Mouse (Mus musculus): ENCODE results near the gene Nap1l4.
"Not testable (repeated sequence)": the region's sequence is repeated elsewhere in the genome, so short reads cannot be mapped to it uniquely, and the experiment has no call there.

Gene Nap1l4

DNA sequence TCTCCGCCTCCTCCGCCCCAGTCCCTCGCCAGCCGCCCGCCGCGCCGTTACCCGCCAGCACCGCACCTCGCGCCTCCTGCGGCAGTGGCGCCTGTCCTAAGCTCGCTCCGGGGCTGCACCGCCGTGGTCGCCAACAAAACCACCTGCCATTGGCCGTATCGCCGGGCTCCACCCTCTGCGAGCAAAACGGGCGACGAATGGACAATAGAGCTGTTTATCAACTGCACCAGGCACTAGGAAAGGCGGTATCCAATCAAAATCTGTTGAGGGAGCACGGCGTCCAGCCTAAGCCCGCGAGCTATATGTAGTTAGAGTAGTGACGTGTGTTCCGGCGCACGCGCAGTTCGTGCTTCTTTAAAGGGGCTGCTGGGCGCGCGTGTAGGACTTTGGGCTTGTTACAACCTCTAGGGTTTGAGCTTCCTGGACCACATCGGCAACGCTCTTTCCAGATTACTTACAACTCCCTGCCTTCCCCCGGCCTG lies at the start of gene Nap1l4:
Nap1l4 (minus strand) TSS at position 131 of the 482 bp plus-strand sequence.
- DNase-seq (ENCODE audit: low read depth) = peak; percentile 98

DNA sequence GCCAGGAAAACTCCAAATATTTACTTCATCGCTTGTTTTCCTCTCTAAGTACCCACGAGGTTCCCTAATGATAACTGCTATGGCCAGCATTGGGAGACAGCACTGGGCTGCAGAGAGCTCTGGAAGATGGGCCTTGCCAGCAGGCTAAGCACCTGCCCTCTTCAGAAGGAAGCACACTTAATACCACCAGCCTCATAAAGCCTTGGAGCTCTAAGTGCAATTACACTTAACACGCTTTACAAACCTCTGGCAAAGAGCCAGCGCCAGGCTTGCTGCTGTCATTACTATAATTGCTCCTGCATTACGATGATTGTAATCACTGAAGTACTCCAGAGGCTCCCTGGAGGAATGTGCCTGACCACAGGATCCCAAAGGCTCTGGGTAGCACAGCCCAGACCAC lies 46.0 kb upstream of the Nap1l4 start:
- no peak for DNase-seq (ENCODE audit: low read depth)

DNA sequence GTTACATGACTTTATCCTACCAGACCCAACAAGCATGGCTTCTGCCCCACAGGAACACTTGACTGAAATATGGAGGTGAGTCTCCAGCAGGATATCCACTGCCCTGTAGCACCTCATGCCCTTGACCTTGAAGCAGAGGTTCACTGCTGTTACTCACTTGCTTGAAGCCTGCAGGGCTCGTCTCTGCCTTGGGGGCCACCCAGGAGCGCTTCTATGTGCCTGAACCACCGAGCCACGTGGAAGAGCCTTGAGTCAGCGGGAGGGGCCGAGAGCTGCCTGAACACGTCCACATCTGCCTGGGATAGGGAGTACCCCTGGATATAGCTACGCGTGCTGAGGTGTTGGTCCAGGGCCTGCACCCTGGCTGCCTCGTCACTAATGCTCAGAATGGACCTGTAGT lies 43.3 kb upstream of the Nap1l4 start:
- no peak for DNase-seq (ENCODE audit: low read depth)

DNA sequence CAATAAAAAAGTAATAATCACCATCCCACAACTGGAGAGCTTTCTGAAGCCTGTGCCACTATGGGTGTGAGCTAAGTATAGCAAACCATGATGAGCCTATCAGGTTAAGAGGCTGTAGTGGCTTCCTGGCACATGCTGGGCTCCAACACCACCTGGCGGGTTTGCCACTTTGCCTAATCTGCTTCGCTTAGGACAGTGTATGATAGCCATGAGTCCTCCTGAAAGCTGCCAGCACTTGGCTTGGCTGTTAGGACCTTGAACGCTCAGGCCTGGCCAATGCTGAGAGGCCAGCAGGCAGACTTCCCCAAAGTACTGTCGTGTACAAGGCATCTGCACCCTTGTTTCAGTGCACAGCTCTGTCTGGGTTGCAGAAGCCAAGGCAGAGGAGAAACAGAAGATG lies 39.1 kb upstream of the Nap1l4 start:
- no peak for DNase-seq (ENCODE audit: low read depth)

DNA sequence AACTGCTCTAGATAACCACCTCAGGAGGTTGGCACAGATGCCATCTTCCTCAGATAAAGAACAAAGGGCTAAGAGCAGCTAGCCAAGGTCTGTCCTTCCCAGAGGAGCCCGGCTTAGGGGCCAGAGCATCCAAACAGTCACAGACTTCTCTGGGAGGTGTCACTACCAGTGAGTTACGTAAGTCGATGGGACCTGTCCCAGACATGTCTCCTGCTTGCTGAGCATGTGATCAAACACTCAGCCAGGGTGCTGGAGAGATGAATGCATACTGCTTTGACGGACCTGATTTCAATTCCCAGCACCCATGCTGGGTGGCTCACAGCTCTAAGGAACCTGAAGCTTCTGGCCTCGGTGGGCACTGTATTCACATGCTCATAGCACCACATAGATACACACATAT lies 38.7 kb upstream of the Nap1l4 start:
- no peak for DNase-seq (ENCODE audit: low read depth)

DNA sequence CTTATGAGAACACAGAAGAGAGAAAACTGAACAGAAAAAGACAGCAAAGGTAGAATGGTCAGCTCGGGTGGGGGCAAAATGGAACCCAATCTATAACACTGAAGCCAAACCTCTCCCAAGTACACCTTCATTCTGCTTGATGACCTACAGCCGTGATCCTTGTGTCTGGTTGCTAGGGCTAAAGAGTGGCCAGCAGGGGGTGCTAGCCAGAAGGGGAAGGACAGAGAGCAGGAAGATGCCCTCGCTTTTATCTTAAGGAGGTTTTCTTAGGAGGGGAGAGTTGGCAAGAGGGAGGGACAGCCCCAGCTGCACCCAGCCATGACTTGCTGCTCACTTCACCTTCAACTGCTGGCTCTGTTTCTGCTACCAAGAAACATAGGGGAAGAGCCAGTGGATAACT lies 35.0 kb upstream of the Nap1l4 start:
- DNase-seq (ENCODE audit: low read depth) = peak; percentile 71

DNA sequence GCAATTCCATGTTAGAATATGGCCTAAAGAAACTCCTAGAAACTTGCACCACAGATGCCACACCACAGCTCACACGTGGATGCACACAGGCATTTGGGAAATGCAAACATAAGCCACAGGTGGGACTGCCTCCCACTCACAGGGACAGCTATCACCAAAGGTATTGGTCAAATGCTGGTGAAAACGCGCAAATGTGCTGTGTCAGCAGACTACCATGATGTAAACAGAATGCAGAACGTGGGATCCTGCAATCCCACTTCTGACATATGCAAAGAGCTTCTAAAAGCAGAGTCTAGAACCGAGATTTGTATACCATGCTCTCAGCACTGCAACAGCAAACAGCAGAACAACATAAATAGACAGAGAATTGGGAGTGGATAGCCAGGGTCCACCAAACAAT lies 34.1 kb upstream of the Nap1l4 start:
- DNase-seq (ENCODE audit: low read depth) = no peak

DNA sequence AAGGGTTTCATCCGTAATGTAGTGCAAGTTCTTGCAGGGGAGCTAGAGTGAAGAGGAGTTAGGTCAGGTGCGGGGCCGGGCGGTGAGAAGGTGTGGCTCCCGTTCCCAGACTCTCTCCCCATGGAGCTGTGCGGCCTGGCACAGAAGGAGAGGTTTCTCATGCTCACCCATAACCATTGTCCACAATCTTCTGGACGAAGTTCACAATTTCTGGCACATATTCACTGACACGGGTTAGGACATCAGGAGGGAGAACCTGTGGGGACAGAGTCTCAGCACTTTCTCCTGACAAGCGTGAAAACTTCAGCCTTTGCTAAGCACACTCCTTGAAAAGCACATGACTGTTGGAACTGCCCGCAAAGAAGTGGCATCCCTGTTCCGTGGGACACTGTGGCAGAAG lies 26.8 kb upstream of the Nap1l4 start:
- no peak for DNase-seq (ENCODE audit: low read depth)

DNA sequence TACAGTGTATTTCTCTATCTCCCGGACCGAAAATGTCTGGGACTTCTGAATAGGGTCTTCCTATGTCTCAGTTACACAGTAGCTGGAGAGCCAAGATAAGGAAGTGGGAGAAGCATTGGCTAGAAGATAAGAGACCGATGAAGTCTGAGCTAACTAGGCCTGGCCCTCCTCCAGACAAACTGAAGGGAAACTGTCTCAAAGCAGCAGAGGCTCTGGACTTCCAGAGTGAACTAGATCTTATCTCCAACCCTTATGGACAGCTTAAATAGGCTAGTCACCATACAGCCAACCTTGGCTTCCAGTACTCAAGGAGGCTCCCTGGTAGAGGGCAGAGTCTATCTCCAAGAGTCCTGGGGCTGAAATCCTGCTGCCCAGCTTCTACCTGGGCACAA lies 16.7 kb upstream of the Nap1l4 start:
- DNase-seq (ENCODE audit: low read depth) = peak; percentile 47

DNA sequence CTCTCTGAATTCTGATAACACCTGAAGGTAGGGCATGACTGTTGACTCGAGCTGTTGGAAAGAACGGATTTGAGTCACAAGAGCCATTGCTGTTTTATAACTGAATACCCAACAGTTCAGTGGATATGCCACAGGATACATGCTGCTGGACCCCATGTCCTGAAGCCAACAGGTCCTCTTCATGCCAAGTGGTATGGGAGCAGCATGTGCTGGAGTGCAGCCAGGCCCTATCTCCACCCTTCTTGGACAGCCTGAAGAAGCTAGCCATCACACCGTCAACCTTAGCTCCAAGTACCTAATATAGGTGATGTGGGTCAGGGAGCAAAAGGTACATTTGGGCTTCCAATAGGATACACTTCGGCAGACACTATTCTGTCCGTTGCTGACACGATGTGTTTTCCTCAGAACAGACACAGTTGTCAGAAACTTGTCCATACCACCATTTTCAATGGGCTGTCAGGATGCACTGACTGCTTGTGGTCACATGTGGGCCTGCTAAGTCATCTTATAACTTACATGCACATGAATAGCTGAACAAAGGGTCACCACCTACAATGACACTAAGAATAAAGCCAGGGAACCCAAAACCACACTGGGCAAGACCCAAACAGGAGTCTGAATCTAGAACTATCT lies 16.2 kb upstream of the Nap1l4 start:
- DNase-seq (ENCODE audit: low read depth) = no peak

DNA sequence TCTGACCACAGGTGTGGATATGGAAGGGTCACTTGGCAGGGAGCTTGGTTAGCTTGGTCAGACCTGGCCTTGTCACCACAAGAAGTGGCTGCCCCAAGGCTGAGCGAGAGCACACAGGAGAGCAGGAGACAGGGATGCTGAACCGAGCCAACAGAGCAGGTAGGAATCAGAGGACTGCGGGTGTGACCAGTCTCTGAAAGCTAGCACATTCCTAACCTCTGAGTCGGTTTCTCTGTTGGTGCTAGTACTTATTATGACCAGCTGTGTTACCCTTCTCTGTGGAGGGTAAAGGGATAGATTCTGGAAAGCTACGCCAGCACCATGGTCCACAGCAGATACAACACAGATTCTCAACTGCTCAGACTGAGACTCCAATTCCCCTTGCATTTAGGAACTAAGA lies 14.9 kb upstream of the Nap1l4 start:
- no peak for DNase-seq (ENCODE audit: low read depth)

DNA sequence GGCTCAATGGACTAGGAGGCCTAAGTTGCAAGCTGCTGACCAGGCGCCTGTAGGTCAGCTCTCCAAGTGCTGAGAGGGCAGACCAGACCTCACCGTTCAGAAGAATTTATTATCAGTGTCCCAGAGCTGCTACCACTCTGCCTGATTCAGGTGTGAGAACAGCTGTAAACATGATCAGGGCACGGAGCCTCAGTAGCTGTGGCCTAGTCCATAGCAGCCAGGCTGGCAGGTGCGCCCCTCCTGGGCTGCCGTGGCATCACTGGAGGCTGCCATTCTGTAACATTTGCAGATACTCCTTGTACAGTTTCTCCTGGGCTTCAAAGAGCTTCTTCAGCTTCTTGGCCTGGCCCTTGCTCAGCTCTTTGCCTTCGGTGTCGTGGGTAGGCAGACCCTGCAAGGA lies 8.7 kb upstream of the Nap1l4 start:
- DNase-seq (ENCODE audit: low read depth) = no peak

DNA sequence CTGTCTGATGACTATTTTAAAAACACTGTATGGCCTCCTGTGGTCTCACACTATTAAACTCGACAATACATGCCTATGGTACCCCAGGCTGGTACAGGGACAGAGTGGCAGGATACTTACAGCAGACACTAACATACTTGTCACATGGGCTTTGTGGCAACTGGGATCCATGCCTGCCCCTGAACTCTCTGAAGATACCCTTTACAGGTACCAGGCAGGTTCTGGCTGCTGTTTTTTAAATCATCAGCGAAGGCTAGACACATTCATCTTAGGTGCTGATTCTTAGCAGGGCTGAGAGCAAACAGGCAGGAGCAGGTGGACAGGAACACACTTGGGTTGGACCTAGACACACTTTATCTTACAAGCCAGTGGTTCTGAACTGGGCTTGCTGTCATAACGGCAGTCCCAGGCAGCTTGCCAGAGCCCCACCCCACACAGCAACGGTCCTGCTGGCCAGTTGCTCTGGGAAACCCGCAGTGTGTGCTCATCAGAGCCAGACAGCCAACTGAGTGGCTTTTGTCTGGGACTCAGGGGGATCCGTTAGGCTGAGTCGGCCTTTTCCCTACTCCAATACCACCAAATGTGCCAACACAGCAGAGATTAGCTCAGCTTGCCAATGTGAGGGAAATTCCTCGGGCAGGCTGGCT lies 8.2 kb upstream of the Nap1l4 start:
- DNase-seq (ENCODE audit: low read depth) = no peak

DNA sequence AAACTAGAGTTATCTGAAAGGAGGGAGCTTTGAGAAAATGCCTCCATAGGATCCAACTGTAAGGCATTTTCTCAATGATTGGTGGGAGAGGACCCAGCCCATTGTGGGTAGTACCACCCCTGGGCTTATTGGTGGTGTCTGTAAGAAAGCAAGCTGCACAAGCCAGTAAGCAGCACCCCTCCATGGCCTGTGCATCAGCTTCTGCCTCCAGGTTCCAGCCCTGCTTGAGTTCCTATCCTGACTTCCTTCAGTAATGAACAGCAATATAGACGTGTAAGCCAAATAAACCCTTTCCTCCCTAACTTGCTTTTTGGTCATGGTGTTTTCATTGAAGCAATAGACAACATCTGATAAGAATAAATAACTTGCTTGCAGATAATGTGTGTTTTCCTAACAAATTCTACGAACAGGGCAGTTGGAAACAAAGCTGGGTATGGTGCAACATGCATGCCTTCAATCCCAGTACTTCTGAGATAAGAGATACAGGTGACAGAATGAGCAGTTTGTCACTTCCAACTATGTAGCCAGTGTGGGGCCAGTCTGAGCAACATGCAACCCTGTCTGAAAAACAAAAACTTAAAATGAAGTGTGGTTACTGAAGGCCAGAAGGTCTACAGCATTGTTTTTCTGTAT lies 798 bp upstream of the Nap1l4 start:
- no peak for DNase-seq (ENCODE audit: low read depth)

DNA sequence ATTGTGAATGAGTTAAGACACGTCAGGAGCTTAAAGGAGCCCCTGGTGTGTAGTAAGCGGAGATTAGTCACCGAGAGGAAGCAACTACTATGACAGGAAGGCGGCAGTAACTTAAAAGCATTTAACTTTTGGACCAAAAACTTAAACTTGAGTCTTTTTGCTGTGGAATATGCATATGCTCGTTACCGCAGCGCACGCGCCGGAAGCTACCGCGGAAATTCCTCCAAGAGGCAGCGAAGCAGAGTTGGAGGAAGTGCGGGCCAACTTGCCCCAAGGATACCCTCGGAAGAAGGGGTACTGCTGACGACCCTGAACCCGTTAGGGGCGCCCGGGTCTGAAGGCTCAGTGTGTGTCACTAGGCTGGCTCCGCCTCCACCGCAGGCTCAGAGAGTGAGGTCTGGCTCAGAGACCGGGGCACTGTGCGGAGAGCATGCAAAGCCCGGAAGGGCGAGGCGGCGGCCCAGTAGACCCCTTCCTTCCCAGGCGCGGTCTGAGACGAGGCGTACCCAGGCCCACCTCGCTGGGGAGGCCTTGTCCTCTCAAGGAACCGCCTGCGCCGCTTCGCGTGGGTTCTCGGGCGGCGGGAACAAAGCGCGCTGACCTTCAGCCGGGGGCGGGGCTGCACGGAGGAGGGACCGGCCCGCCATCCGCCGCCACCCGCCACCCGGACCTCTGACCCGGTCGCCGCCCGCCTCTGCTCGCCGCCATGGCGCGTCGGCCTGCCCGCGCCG lies 510 bp downstream of the Nap1l4 start:
- no peak for DNase-seq (ENCODE audit: low read depth)

DNA sequence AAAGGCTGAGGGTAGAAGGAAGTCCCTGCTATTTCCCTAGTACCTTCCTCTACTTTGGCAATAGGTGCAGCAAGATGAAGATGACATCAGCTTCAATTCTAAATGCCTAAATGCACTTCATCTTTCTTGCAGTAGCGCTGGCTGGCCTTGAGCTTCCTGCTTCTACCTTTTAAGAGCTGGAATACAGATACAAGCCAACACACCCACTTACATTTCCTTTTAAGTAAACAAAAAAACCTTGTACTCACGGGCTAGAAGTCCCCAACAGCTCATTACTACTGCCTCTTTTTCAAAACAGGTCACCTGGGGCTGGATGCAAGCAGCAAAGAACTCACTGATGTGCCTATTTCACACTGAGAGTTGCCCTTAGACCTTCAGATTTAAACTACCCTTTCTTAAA lies 2.4 kb downstream of the Nap1l4 start:
- DNase-seq (ENCODE audit: low read depth) = no peak

DNA sequence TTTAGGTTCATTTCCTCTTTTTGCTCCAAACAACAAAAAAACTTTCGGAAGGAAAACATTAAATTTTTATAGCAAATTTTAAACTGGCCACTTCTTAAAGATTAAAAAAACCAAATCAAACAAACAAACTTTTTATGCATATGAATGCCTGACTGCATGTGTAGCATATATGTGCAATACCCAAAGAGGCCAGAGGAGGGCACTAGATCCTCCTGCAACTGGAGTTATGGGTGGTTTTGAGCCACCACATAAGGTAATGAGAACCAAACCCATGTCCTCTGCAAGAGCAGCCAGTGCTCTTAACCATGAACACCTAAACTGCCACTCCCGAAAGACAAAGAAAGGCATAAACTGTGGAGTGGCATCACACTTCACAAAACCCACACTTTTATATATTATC lies 4.5 kb downstream of the Nap1l4 start:
- DNase-seq (ENCODE audit: low read depth) = no peak

DNA sequence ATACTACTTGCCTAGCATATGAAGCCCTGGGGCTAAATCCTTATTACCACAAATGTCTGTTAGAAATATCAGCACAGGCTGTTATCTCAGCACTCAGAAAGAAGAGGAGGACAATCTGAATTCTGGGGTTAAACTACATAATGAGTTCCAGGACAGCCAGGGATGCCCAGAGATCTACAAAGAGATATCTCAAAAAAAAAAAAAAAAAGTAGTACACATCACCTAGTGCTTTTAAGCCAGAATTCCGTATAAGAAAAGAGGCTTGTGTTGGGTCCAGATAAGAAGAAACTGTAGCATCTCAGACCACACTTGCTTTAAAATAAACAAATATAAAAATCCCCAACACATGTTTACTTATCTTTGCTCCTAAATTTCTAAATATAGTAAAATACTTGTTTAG lies 10.2 kb downstream of the Nap1l4 start:
- no peak for DNase-seq (ENCODE audit: low read depth)

DNA sequence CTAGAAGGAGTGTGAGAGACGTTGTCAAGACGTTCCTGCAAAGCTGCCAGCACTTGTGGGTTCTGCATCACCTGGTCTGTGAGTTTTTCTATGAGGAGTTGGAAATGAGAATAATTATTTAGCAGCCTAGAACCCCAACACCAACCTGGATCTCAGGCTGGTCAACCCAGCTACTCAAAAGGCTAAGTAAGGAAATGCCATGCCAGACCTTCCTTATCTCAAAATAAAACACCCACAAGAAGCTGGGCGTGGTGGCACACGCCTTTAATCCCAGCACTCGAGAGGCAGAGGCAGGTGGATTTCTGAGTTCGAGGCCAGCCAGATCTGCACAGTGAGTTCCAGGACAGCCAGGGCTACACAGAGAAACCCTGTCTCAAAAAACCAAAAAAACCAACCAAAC lies 10.7 kb downstream of the Nap1l4 start:
- DNase-seq (ENCODE audit: low read depth) = not testable (repeated sequence)

DNA sequence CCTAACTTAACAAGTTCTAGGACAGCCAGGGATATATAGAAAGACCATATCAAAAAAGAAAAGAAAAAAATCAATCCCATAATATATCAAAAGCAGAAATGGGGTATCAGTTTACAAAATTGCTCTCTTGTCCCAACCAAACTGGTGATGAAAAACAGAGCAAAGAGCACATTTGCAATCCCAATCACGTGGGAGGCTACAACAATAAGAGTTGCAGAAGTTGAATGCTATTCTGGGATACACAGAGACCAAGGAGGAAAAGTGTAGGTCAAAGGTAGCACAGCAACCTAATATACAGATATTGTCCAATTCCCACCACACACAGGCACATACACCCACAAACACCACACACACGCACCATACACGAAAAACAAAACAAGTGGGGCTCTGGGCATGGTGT lies 12.7 kb downstream of the Nap1l4 start:
- DNase-seq (ENCODE audit: low read depth) = no peak

DNA sequence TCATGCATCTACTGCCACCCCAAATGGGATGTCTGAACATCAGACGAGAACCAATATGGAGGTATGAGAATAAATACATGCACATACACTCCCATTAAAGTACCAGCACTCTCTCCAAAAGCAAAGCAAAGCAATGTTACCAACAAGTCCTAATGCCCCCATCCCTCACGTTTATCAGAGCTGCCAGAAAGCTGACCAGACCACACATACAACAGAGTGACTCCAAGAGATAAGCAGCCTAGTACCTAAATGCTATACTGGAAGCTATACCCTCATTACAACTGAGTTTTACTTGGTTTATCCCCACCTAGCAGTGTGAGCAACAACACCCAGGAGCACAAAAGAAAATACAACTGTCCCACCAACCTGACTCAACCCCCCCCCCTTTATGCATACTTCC lies 15.6 kb downstream of the Nap1l4 start:
- no peak for DNase-seq (ENCODE audit: low read depth)

DNA sequence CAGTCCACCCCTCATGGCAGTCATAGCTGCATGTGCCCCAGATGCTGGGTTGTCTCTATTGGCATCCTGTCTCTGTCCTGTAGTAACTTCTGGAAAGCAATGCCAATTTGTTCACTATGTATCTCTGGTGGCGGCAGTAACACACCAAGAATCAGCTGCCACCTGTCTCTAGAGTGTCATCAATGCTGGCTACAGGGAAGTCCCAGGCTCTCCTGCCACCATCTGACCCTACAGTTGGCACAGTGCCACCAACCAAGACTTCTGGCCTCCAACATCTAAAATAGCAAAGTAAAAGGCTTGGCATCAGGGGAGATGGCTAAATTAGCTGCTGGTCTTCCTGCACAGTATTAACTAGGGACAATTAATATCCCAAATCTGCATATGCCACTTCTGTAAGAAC lies 16.5 kb downstream of the Nap1l4 start:
- DNase-seq (ENCODE audit: low read depth) = no peak

DNA sequence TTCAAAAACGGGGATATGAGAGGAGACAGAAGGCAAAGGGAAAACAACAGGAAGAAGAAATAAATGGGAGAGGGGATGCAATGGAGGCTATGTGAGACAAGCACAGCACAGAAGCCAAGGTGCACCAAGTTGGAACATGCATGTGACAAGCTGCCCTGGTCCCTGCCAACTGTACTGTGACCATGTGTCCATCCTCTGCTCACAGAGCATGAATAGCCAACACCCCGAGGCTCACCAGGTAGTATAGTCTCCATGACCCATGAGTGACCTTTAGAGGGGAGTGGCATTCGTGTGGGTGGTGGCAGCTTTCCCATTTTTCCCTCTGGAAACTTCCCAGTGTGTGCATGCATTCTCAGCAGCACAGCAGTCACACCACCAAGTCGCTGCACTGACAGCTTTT lies 29.6 kb downstream of the Nap1l4 start:
- DNase-seq (ENCODE audit: low read depth) = no peak
